Mouse (Mus musculus) subcutaneous adipose tissue, adult 2 months (tissue): ENCODE results near the gene Sh3yl1. TPM values are rescaled to one million over a fixed set of nuclear protein-coding genes. Genes with fewer than 3 reads are reported as not detected.

ENCODE experiments used
- polyA plus RNA-seq: library from polyadenylated mRNA; depleted of rRNA; stranded (reverse); fragments of >200 nt; gene quantifications from 2 replicates; pipeline ENCODE4 v1.2.3, GENCODE M21; 2012; ENCODE audit warnings: low replicate concordance; rRNA removed

Gene Sh3yl1
- 1.1 and 3.9 TPM in 2 replicates for polyA plus RNA-seq

GRCm38 (mm10) chr12:30911261-30912047 lies at the start of gene Sh3yl1, which contains the start of gene Acp1:
TSS of gene Sh3yl1 (plus strand) at chr12:30911668.
TSS of gene Acp1 (minus strand) at chr12:30911589.

GRCm38 (mm10) chr12:30883986-30884621 lies 27.4 kb upstream of the Sh3yl1 start, which contains the start of gene Alkal2:
TSS of gene Alkal2 (plus strand) at chr12:30884322.

Other genes starting within 250 kb of the Sh3yl1 start
- gene Alkal2, start 27.3 kb upstream of the Sh3yl1 start, polyA plus RNA-seq = 2.0 and 2.5 TPM in 2 replicates
- gene Acp1, start 79 bp upstream of the Sh3yl1 start, polyA plus RNA-seq = 6.7 and 17.8 TPM in 2 replicates
- gene Fam110c, start 162.2 kb downstream of the Sh3yl1 start, polyA plus RNA-seq = 6.3 and 15.8 TPM in 2 replicates